Mouse (Mus musculus) testis, adult 2 months (tissue): Measurements from ENCODE around the gene Stx8. TPM values are rescaled to one million over a fixed set of nuclear protein-coding genes. Genes with fewer than 3 reads are reported as not detected.

Source experiments
- H3K27ac ChIP-seq: fragments of 200-500 bp; 2 replicates; pipeline ENCODE4 v1.5.1; 2012; ENCODE audit warnings: low read depth, low read length; ENCODE audit not compliant: control insufficient read depth, insufficient read depth
- H3K27me3 ChIP-seq: fragments of 200-500 bp; 2 replicates; pipeline ENCODE4 v1.6.1; 2012; ENCODE audit warnings: mild to moderate bottlenecking, low read length, moderate library complexity; ENCODE audit not compliant: control insufficient read depth, insufficient read depth
- H3K36me3 ChIP-seq: fragments of 200-500 bp; 2 replicates; pipeline ENCODE4 v1.6.1; 2012; ENCODE audit warnings: mild to moderate bottlenecking, low read length; ENCODE audit not compliant: control insufficient read depth, insufficient read depth
- H3K4me1 ChIP-seq: fragments of 200-500 bp; 2 replicates; pipeline ENCODE4 v1.6.1; 2012; ENCODE audit warnings: low read length; ENCODE audit not compliant: control insufficient read depth, insufficient read depth
- H3K4me3 ChIP-seq: fragments of 200-500 bp; 2 replicates; pipeline ENCODE4 v1.5.1; 2012; ENCODE audit warnings: low read depth, mild to moderate bottlenecking, low read length, moderate library complexity, mixed read lengths; ENCODE audit not compliant: control insufficient read depth
- CTCF ChIP-seq: fragments of 200-500 bp; IDR thresholded peaks from 2 replicates; pipeline ENCODE4 v1.5.1; 2012; ENCODE audit warnings: low read depth, mild to moderate bottlenecking, inconsistent platforms, low read length, moderate library complexity; ENCODE audit not compliant: control insufficient read depth, insufficient read depth, insufficient replicate concordance
- POLR2A ChIP-seq: fragments of 200-500 bp; IDR thresholded peaks from 2 replicates; pipeline ENCODE4 v1.6.1; 2012; ENCODE audit warnings: low read depth, mild to moderate bottlenecking, inconsistent platforms, low read length, moderate library complexity; ENCODE audit not compliant: control insufficient read depth
- polyA plus RNA-seq: library from polyadenylated mRNA; depleted of rRNA; stranded (reverse); fragments of >200 nt; gene quantifications from 2 replicates; pipeline ENCODE4 v1.2.3, GENCODE M21; 2012

The Stx8 gene
- polyA plus RNA-seq, 1 experiment = 19.6 TPM

GRCm38 (mm10) chr11:68029871-68030270 is 63.9 kb downstream of the Stx8 start:
- Histone ChIP-seq H3K36me3 (no peaks in the 10 kb centered on the region), H3K4me3 (no peak overlapping the region), H3K4me1 (no peaks in the 10 kb centered on the region; the same call in 1 of the 2 replicates), H3K27me3 (no peaks in the 10 kb centered on the region), H3K27ac (no peak overlapping the region)
- TF ChIP-seq POLR2A (no peak), CTCF (no peak)

GRCm38 (mm10) chr11:68030771-68031170 is 64.8 kb downstream of the Stx8 start:
- TF ChIP-seq POLR2A (no peak), CTCF (no peak)
- Histone ChIP-seq H3K27ac (no peak overlapping the region), H3K4me1 (no peaks in the 10 kb centered on the region; the same call in 1 of the 2 replicates), H3K27me3 (no peaks in the 10 kb centered on the region), H3K36me3 (no peaks in the 10 kb centered on the region), H3K4me3 (no peak overlapping the region)

- Histone ChIP-seq H3K27ac (no peak overlapping the region), H3K36me3 (no peaks in the 10 kb centered on the region), H3K27me3 (no peaks in the 10 kb centered on the region), H3K4me1 (no peaks in the 10 kb centered on the region; the same call in 1 of the 2 replicates), H3K4me3 (no peak overlapping the region)
- no peak for TF ChIP-seq CTCF
- no peak for TF ChIP-seq POLR2A
Observed at GRCm38 (mm10) chr11:68032448-68032847, 66.5 kb downstream of the Stx8 start.

GRCm38 (mm10) chr11:68033331-68033926 is 67.4 kb downstream of the Stx8 start:
- Histone ChIP-seq H3K27ac (no peak overlapping the region), H3K36me3 (no peaks in the 10 kb centered on the region), H3K27me3 (no peaks in the 10 kb centered on the region), H3K4me3 (no peak overlapping the region), H3K4me1 (no peaks in the 10 kb centered on the region; the same call in 1 of the 2 replicates)
- TF ChIP-seq CTCF = no peak
- no peak for TF ChIP-seq POLR2A

GRCm38 (mm10) chr11:68034422-68034821 is 68.4 kb downstream of the Stx8 start:
- no peak overlapping the region for H3K27ac ChIP-seq
- H3K4me3 ChIP-seq = no peak overlapping the region
- no peaks in the 10 kb centered on the region for H3K36me3 ChIP-seq
- TF ChIP-seq POLR2A = no peak
- no peak for TF ChIP-seq CTCF
- H3K4me1 ChIP-seq = no peaks in the 10 kb centered on the region; the same call in 1 of the 2 replicates
- H3K27me3 ChIP-seq = no peaks in the 10 kb centered on the region

GRCm38 (mm10) chr11:68035303-68035891 is 69.4 kb downstream of the Stx8 start:
- Histone ChIP-seq H3K27ac (no peak overlapping the region), H3K4me3 (no peak overlapping the region), H3K4me1 (no peaks in the 10 kb centered on the region; the same call in 1 of the 2 replicates), H3K36me3 (no peaks in the 10 kb centered on the region), H3K27me3 (no peaks in the 10 kb centered on the region)
- TF ChIP-seq POLR2A (no peak), CTCF (no peak)

- Histone ChIP-seq H3K27me3 (no peaks in the 10 kb centered on the region), H3K4me3 (no peak overlapping the region), H3K36me3 (no peaks in the 10 kb centered on the region), H3K4me1 (no peaks in the 10 kb centered on the region), H3K27ac (no peak overlapping the region)
- TF ChIP-seq CTCF = no peak
- no peak for TF ChIP-seq POLR2A
Observed at GRCm38 (mm10) chr11:68036133-68036959, 70.4 kb downstream of the Stx8 start.
